Mouse (Mus musculus): ENCODE measurements at regions not wholly inside any gene's neighbourhood (a gene's known extent, or its start where the extent isn't known, plus 50 kb on each side); places are given as distances from the start of the nearest gene placed in this dataset.

- Histone ChIP-seq H3K4me1 (peaks cover 31% of the 10 kb centered on the region), H3K27me3 (no peaks in the 10 kb centered on the region), H3K36me3 (no peaks in the 10 kb centered on the region), H3K4me3 (no peak overlapping the region), H3K9me3 (no peaks in the 10 kb centered on the region), H3K27ac (no peak overlapping the region), H3K9ac (no peak overlapping the region), H3K4me2 (no peak overlapping the region)
- ATAC-seq (ENCODE audit: borderline replicate concordance, extremely low read depth, low FRiP score, low TSS enrichment): no peak
- WGBS: 19% methylated on average over 2 of the region's 2 CpGs
Measured at GRCm38 (mm10) chr13:28811081-28811439, 142.5 kb downstream of the Sox4 start.

DNA sequence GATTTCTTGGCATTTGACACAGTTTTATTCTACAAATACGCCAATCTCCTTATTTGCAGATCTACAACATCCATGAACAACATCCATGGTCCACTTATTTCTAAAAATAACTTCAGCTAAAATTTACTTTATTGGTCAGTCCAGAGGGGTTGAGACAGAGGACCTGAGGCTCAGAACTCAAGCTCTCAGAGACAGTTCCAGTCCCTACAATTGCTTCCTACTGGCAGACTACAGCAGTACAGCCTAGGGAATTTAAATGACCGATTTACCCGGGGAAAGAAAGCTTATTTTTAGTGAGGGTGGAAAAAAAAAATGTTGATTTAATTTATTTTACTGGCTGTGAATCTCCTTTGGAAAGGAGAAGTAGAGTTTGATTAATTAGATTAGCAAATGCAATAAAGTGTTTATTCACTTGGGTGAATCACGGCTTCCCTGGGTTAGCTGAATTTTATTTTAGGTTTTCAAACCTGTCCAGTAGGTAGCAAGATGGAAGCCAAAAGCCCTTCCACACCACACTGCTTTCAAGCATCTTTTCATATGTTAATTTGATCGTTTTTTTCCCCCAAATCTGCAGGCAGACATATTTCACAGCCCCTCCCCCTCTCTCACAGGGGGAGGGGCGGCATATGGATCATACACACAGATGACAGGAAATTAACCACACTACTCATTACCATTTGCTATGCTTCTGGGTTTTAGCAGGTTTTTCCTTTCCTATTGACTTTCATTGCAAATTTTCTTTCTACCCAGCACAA lies 143.0 kb downstream of the Sox4 start:
- ATAC-seq (ENCODE audit: borderline replicate concordance, extremely low read depth, low FRiP score, low TSS enrichment): no peak
- H3K4me1 ChIP-seq: peaks cover 35% of the 10 kb centered on the region
- H3K9ac ChIP-seq: no peak overlapping the region
- WGBS: 43% methylated on average over 6 of the region's 6 CpGs
- H3K9me3 ChIP-seq: no peaks in the 10 kb centered on the region
- H3K4me2 ChIP-seq: no peak overlapping the region
- H3K36me3 ChIP-seq: no peaks in the 10 kb centered on the region
- no peak overlapping the region for H3K27ac ChIP-seq
- no peaks in the 10 kb centered on the region for H3K27me3 ChIP-seq
- no peak overlapping the region for H3K4me3 ChIP-seq

DNA sequence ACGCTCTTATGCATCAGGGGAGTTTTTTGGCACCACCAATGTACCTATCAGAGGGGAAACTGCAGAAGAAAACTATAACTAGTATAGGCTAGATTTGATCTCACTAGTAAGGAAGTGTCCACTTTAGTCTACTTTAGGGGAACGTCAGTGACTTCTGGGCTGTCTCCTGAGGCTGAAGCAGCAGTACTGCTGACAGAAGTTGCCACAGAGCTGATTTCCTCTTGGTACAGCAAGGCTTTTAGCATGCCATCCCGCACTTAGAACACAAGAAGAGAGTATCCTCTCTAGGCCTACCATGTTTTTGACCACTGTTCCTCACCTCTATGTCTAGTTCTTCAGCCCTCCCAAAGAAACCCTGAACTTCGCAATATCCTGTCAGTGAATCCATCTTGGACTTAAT lies 148.2 kb downstream of the Sox4 start:
- no peaks in the 10 kb centered on the region for H3K36me3 ChIP-seq
- no peak overlapping the region for H3K27ac ChIP-seq
- H3K9me3 ChIP-seq: no peaks in the 10 kb centered on the region
- H3K9ac ChIP-seq: no peak overlapping the region
- ATAC-seq (ENCODE audit: borderline replicate concordance, extremely low read depth, low FRiP score, low TSS enrichment): no peak
- WGBS: 56% methylated on average over 4 of the region's 4 CpGs
- H3K27me3 ChIP-seq: no peaks in the 10 kb centered on the region
- peaks cover 23% of the 10 kb centered on the region for H3K4me1 ChIP-seq
- H3K4me3 ChIP-seq: no peak overlapping the region
- H3K4me2 ChIP-seq: no peak overlapping the region

DNA sequence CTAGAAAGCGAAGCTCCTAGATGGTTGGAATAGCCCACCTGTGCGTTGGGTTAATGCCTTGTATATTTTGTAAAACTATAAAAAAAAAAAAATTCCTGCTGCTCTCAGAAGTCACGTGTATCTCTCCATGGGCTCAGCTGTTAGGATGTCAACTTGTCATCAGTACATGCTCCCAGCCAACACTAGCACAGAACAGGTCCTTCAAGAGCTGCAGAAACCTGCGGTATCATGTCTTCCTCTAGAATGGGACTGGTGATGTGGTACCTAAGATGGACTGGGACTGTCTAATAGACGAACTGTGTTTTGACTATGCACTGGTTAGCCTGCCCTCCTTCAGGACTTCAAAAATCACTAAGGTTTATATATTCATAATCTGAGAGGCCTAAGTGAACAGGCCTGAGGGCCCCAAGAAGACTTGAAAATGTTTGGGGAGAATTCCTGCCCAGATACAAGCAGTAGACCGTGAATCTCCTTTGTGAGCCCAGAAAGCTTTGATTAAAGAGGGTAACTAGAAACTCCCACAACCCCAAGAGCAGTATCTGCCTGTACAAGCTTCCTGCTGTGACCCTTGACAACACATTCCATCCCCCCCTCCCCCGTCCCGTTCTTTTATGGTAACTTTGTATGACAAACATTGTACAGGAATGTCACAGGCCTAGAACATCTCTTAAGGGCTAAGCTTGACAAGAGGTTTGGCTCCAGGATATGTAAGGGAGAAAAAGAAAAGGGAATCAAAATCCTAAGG lies 152.1 kb downstream of the Sox4 start:
- H3K27ac ChIP-seq: no peak overlapping the region
- no peaks in the 10 kb centered on the region for H3K9me3 ChIP-seq
- H3K9ac ChIP-seq: no peak overlapping the region

DNA sequence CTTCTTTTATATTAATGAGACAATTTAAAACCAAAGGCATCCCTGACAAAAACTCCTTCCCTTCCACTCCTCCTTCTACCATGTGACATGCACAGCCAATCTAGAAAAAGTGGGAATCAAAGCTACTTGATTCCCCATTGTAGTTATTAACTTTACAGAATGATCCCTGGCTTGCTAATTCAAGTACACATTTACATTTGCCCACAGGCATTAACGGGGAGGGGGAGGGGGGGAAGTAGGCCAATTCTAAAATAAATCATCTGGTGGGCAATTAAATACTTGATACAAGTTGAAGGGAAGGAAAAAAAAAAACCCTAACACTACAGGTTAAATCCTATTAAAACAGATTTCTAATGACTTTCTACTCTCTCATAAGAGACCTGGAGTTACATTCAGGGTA lies 152.8 kb downstream of the Sox4 start:
- Histone ChIP-seq H3K9ac (no peak overlapping the region), H3K36me3 (no peaks in the 10 kb centered on the region), H3K9me3 (no peaks in the 10 kb centered on the region), H3K4me1 (peaks cover 45% of the 10 kb centered on the region), H3K27ac (no peak overlapping the region), H3K4me3 (no peak overlapping the region), H3K4me2 (no peak overlapping the region), H3K27me3 (no peaks in the 10 kb centered on the region)
- WGBS: 67% methylated on average over 1 of the region's 1 CpGs
- ATAC-seq (ENCODE audit: borderline replicate concordance, extremely low read depth, low FRiP score, low TSS enrichment): no peak

More for the DNA sequence above, 152.1 kb downstream of the Sox4 start:
- WGBS: 50% methylated on average over 8 of the region's 8 CpGs
- no peaks in the 10 kb centered on the region for H3K27me3 ChIP-seq
- H3K4me1 ChIP-seq: peaks cover 47% of the 10 kb centered on the region
- no peak overlapping the region for H3K4me3 ChIP-seq
- H3K36me3 ChIP-seq: no peaks in the 10 kb centered on the region
- no peak overlapping the region for H3K4me2 ChIP-seq
- ATAC-seq (ENCODE audit: borderline replicate concordance, extremely low read depth, low FRiP score, low TSS enrichment): no peak

GRCm38 (mm10) chr13:28799474-28799873 lies 154.0 kb downstream of the Sox4 start:
- peaks cover 43% of the 10 kb centered on the region for H3K4me1 ChIP-seq
- 63% methylated on average over 1 of the region's 1 CpGs for WGBS
- H3K36me3 ChIP-seq: no peaks in the 10 kb centered on the region
- no peaks in the 10 kb centered on the region for H3K9me3 ChIP-seq
- no peak overlapping the region for H3K27ac ChIP-seq
- no peak overlapping the region for H3K4me2 ChIP-seq
- no peaks in the 10 kb centered on the region for H3K27me3 ChIP-seq
- no peak for ATAC-seq (ENCODE audit: borderline replicate concordance, extremely low read depth, low FRiP score, low TSS enrichment)
- no peak overlapping the region for H3K9ac ChIP-seq
- H3K4me3 ChIP-seq: no peak overlapping the region

DNA sequence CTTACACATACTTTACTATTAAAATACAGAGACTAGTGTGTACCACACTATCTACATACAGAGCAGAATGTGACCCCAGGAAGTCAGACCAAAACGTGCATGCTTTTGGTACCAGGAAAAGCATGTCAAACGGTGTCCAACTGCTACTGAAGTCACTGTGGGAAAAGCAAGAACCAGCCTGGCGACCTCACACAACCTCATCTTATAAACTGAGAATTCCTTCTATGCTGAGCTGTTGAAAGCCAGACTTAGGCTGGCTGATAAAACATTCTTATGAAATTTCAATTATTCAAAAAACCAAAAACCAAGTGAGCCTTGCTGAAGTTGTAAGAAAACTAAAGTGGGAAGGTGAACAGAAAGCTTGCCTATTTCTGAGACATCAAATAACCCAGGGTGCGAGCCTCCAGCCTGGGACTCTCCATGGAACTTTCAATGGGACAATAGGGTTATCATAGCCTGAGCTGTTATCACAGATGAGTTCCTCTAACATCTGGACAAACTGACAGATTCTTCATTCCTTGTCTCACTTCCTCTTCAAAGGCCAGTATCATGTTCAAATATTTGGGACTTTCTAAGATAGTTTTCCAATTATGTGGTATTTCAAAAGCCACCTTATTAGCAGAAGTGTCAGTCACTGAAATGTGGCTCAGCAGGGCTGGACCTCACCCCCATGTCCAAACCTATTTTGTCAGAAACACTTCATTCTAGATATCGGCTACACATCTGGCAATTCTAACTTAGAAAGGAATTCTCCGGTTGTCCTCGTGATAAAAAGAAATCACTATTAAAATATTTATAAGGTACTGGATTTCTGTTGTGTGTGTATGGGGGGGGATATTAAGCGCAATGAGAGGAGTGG lies 155.7 kb downstream of the Sox4 start:
- Histone ChIP-seq H3K27ac (peak overlapping the region; percentile 50; the same call in 1 of the 2 replicates), H3K4me1 (peaks cover 53% of the 10 kb centered on the region), H3K36me3 (no peaks in the 10 kb centered on the region), H3K4me2 (no peak overlapping the region), H3K9ac (no peak overlapping the region), H3K27me3 (no peaks in the 10 kb centered on the region), H3K9me3 (no peaks in the 10 kb centered on the region), H3K4me3 (no peak overlapping the region)
- peak; percentile 50; the same call in 1 of the 2 replicates for ATAC-seq (ENCODE audit: borderline replicate concordance, extremely low read depth, low FRiP score, low TSS enrichment)
- 31% methylated on average over 8 of the region's 8 CpGs for WGBS

- 67% methylated on average over 7 of the region's 7 CpGs for WGBS
Measured at GRCm38 (mm10) chr13:28795274-28795673, 158.2 kb downstream of the Sox4 start.

DNA sequence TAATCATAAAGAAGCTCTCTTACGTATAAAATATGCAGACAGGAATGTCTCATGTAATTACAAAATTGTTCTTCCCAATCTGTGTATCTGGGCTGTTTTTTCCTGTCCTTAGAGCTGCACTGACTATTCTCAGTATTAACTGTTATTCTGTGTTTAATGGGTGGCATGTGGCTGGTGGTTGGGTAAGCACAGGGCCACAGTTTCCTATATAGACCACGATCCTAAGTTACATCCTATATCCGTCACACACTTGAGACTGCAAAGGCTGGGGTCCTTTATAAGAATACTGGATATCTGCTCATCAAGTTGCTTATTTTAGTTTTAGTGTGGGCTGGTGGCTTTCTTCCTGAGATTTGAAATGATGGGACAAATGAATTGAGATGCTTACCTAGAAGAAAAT lies 159.0 kb downstream of the Sox4 start:
- no peak overlapping the region for H3K4me3 ChIP-seq
- no peaks in the 10 kb centered on the region for H3K27me3 ChIP-seq
- H3K36me3 ChIP-seq: no peaks in the 10 kb centered on the region
- peaks cover 39% of the 10 kb centered on the region for H3K4me1 ChIP-seq
- H3K27ac ChIP-seq: no peak overlapping the region
- no peak for ATAC-seq (ENCODE audit: borderline replicate concordance, extremely low read depth, low FRiP score, low TSS enrichment)
- no peaks in the 10 kb centered on the region for H3K9me3 ChIP-seq
- 76% methylated on average over 3 of the region's 3 CpGs for WGBS
- no peak overlapping the region for H3K9ac ChIP-seq
- H3K4me2 ChIP-seq: no peak overlapping the region

More at GRCm38 (mm10) chr13:28795274-28795673, 158.2 kb downstream of the Sox4 start:
- H3K27me3 ChIP-seq: no peaks in the 10 kb centered on the region
- no peak for ATAC-seq (ENCODE audit: borderline replicate concordance, extremely low read depth, low FRiP score, low TSS enrichment)
- H3K4me1 ChIP-seq: peaks cover 45% of the 10 kb centered on the region
- no peaks in the 10 kb centered on the region for H3K36me3 ChIP-seq
- H3K9ac ChIP-seq: no peak overlapping the region
- H3K27ac ChIP-seq: no peak overlapping the region
- H3K4me3 ChIP-seq: no peak overlapping the region
- no peak overlapping the region for H3K4me2 ChIP-seq
- H3K9me3 ChIP-seq: no peaks in the 10 kb centered on the region

DNA sequence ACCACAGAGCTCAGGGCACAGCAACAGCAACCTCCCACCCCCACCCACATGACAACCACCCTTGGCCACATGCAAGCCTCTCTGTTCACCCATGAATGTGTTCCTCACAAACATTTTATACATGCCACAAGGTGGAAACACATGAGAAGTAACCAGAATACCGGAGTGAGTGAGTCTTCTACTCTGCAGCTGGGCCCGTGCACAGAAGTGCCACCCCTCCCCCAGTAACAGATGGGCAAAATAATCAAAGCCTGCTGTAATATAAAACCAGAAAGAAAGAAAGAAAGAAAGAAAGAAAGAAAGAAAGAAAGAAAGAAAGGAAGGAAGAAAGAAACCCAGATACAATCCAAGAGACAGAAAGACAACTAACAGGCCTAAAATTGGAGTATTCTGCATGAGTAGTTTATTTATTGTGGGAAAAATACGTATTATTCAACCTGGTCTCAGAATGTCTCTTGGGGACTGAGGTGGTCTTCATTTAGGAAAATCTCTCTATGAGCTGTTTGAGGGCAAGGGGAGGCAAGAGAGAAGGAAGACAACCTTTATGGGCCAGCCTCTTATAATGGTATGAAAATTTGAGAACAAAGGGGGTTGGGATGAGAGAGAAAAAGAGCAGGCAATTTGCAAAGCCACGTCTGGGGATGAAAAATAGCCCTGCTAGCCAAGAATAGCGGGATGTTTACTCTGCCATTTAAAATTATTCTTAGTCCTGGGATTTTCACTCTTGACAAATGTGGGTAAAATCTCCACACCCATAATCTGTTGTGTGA lies 160.2 kb downstream of the Sox4 start:
- H3K4me2 ChIP-seq: no peak overlapping the region
- H3K4me3 ChIP-seq: no peak overlapping the region
- H3K27ac ChIP-seq: no peak overlapping the region
- H3K9ac ChIP-seq: no peak overlapping the region
- H3K36me3 ChIP-seq: no peaks in the 10 kb centered on the region
- 30% methylated on average over 5 of the region's 5 CpGs for WGBS
- no peak for ATAC-seq (ENCODE audit: borderline replicate concordance, extremely low read depth, low FRiP score, low TSS enrichment)
- no peaks in the 10 kb centered on the region for H3K27me3 ChIP-seq
- H3K4me1 ChIP-seq: peaks cover 35% of the 10 kb centered on the region
- no peaks in the 10 kb centered on the region for H3K9me3 ChIP-seq

DNA sequence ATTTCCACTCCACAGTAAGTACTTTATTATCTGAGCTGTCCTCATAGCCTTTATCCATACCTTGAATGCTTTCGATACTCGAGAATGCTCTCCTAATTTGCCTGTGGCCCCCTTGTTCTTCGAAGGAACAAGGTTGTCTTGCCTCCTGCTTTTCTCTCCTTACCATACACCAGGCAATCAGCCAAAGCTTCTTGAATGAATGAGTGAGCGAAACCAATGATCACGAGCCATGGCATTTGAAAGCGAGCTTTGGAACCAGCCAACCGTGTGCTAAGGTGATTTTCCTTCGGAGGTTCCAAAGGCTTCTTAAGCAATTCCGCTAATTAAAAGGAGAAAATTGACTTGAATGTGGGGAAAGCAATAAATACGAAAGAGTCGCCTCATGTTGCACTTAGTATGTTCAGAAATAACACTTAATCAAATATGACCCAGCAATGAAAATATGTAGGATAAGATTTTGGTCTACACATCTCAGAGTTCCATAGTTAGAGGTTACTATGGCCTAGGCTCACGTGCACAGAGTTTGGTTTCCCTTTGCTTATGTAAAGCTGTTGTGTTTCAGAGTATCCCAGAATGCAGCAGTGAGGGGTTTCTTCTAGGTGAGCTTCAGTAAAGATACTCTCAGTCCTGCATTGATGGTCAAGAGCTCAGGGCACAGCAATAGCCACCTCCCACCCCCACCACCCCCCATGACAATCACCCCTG lies 160.9 kb downstream of the Sox4 start:
- Histone ChIP-seq H3K4me3 (no peak overlapping the region), H3K4me2 (no peak overlapping the region), H3K27me3 (no peaks in the 10 kb centered on the region), H3K27ac (no peak overlapping the region), H3K9ac (no peak overlapping the region), H3K36me3 (no peaks in the 10 kb centered on the region), H3K4me1 (peaks cover 30% of the 10 kb centered on the region), H3K9me3 (no peaks in the 10 kb centered on the region)
- no peak for ATAC-seq (ENCODE audit: borderline replicate concordance, extremely low read depth, low FRiP score, low TSS enrichment)
- WGBS: 86% methylated on average over 12 of the region's 12 CpGs
